Mouse (Mus musculus): ENCODE measurements at regions not wholly inside any gene's neighbourhood (a gene's known extent, or its start where the extent isn't known, plus 50 kb on each side); places are given as distances from the start of the nearest gene placed in this dataset.

DNA sequence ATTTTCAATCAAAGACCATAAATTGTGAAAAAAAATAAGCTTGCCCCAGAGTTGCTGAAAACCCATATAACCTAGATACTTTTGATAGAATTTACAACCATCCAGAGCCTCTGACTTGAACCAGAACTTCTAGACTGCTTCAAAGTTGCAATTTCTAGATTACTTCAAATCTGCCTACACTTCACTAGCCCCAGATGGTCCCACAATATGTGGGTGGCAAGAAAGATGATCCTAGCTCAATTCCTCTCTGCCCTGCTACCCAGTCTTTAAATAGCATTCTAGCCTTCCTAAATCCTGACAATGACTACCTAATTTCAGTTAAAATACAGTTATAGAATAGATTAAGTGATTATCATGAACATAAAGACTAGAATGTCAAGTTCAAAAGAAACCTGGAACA lies 303.6 kb downstream of the Otol1 start:
- Histone ChIP-seq H3K27me3 (ENCODE audit: control insufficient read depth, insufficient read depth, insufficient read length) (no peaks in the 10 kb centered on the region), H3K36me3 (ENCODE audit: control insufficient read depth, insufficient read depth) (no peaks in the 10 kb centered on the region), H3ac (ENCODE audit: control insufficient read depth, insufficient read length, low read depth) (no peak overlapping the region), H3K79me3 (ENCODE audit: low read depth) (no peaks in the 10 kb centered on the region), H3K79me2 (ENCODE audit: control insufficient read depth, insufficient read depth) (no peaks in the 10 kb centered on the region), H3K4me3 (ENCODE audit: insufficient read depth, poor library complexity, severe bottlenecking) (no peak overlapping the region)
- TF ChIP-seq CTCF (IDR thresholded peaks at IDR 0.05; ENCODE audit: control insufficient read depth, insufficient read depth, insufficient read length) (no peak), FOSL1 (IDR thresholded peaks at IDR 0.05; ENCODE audit: insufficient read depth, low read length, poor library complexity, severe bottlenecking) (no peak), MAX (IDR thresholded peaks at IDR 0.05) (no peak), MYOG (IDR thresholded peaks at IDR 0.05; ENCODE audit: control insufficient read depth, extremely low read depth, insufficient read length) (no peak), MYOD1 (IDR thresholded peaks at IDR 0.05; ENCODE audit: control insufficient read depth, insufficient read length, low read depth) (no peak), USF1 (IDR thresholded peaks at IDR 0.05; ENCODE audit: low read depth) (no peak), CEBPB (IDR thresholded peaks at IDR 0.05; ENCODE audit: low read depth) (no peak)

DNA sequence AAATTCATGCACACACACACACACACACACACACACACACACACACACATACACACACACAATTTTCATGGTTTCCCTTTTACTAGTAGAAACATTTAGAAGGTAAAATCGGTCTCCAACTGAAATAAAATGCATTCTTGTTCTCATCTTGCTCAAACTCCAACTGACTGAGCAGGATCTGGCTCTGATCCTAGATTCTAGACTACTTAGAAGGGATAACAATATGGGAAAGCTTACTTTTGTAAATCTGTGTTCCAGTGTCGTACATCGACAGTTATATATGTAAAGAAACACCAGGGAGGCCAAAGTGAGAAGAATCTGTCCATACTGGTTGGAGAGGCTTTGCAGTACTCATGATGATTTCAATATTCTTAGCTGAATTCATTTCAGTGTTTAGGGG lies 304.6 kb downstream of the Otol1 start:
- no peaks in the 10 kb centered on the region for H3K36me3 ChIP-seq (ENCODE audit: control insufficient read depth, insufficient read depth)
- H3K79me3 ChIP-seq (ENCODE audit: low read depth), result no peaks in the 10 kb centered on the region
- H3K27me3 ChIP-seq (ENCODE audit: control insufficient read depth, insufficient read depth, insufficient read length), result no peaks in the 10 kb centered on the region
- TF ChIP-seq MAX (IDR thresholded peaks at IDR 0.05) (no peak), CEBPB (IDR thresholded peaks at IDR 0.05; ENCODE audit: low read depth) (no peak), FOSL1 (IDR thresholded peaks at IDR 0.05; ENCODE audit: insufficient read depth, low read length, poor library complexity, severe bottlenecking) (no peak), MYOG (IDR thresholded peaks at IDR 0.05; ENCODE audit: control insufficient read depth, extremely low read depth, insufficient read length) (no peak), MYOD1 (IDR thresholded peaks at IDR 0.05; ENCODE audit: control insufficient read depth, insufficient read length, low read depth) (no peak), USF1 (IDR thresholded peaks at IDR 0.05; ENCODE audit: low read depth) (no peak), CTCF (IDR thresholded peaks at IDR 0.05; ENCODE audit: control insufficient read depth, insufficient read depth, insufficient read length) (no peak)
- no peak overlapping the region for H3K4me3 ChIP-seq (ENCODE audit: insufficient read depth, poor library complexity, severe bottlenecking)
- H3K79me2 ChIP-seq (ENCODE audit: control insufficient read depth, insufficient read depth), result no peaks in the 10 kb centered on the region
- no peak overlapping the region for H3ac ChIP-seq (ENCODE audit: control insufficient read depth, insufficient read length, low read depth)

DNA sequence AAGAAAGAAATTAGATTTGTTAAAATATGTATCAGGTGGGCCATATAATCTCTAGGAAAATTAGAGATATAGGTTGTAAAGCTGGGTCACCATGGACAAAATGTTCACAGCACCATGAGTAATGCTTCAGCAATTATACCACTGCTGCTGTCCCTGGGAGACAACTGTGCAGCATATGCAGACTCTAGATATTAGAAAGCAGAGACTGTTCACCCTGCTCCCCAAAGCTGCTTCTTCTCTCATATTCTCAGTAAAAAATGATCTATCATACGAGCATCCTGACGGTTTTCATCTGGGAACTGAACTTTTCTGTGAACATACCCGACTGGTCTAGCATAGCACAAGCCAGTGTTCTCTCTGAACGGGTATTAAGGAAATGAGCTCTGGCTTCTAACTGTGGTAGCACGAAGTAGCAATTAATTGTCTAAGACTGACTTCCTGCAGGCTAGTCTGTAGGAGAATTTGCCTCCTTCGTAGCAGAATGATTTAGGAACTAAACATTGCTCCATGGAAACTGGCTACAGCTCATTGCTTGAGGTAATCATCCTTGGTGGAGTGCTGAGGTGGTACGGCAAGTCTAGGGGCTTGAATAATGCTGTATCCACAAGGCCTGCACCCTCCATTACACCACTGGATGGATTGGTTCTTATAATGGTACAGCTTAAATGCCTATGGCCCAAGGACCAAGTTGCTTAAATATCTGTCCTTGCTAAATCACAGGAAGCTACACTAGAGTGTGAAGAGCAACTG lies 305.9 kb downstream of the Otol1 start:
- TF ChIP-seq MYOD1 (IDR thresholded peaks at IDR 0.05; ENCODE audit: control insufficient read depth, insufficient read length, low read depth) (no peak), MYOG (IDR thresholded peaks at IDR 0.05; ENCODE audit: control insufficient read depth, extremely low read depth, insufficient read length) (no peak), MAX (IDR thresholded peaks at IDR 0.05) (no peak), CEBPB (IDR thresholded peaks at IDR 0.05; ENCODE audit: low read depth) (no peak), USF1 (IDR thresholded peaks at IDR 0.05; ENCODE audit: low read depth) (no peak), CTCF (IDR thresholded peaks at IDR 0.05; ENCODE audit: control insufficient read depth, insufficient read depth, insufficient read length) (no peak), FOSL1 (IDR thresholded peaks at IDR 0.05; ENCODE audit: insufficient read depth, low read length, poor library complexity, severe bottlenecking) (no peak)
- no peaks in the 10 kb centered on the region for H3K79me3 ChIP-seq (ENCODE audit: low read depth)
- no peaks in the 10 kb centered on the region for H3K27me3 ChIP-seq (ENCODE audit: control insufficient read depth, insufficient read depth, insufficient read length)
- no peak overlapping the region for H3ac ChIP-seq (ENCODE audit: control insufficient read depth, insufficient read length, low read depth)
- no peaks in the 10 kb centered on the region for H3K79me2 ChIP-seq (ENCODE audit: control insufficient read depth, insufficient read depth)
- H3K36me3 ChIP-seq (ENCODE audit: control insufficient read depth, insufficient read depth), result no peaks in the 10 kb centered on the region
- H3K4me3 ChIP-seq (ENCODE audit: insufficient read depth, poor library complexity, severe bottlenecking), result no peak overlapping the region

DNA sequence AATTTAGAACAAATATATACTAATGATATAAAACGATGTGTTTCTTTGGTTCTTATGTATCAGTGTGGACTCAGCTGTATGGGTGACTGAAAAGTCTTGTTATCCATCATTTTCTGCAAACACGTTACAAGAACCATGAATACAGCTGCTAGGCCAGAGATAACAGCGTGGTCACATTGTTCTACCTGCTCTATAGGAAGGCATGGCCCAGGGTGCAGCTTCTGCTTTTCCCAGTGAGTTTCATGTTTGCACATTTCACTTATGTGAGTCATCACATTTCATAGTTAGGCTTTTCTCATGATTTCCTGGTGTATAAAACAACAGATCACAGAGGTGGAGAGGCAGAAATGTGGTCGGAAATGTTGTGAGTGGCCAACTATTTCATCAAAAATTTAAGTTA lies 306.8 kb downstream of the Otol1 start:
- no peaks in the 10 kb centered on the region for H3K36me3 ChIP-seq (ENCODE audit: control insufficient read depth, insufficient read depth)
- H3K79me2 ChIP-seq (ENCODE audit: control insufficient read depth, insufficient read depth), result no peaks in the 10 kb centered on the region
- no peaks in the 10 kb centered on the region for H3K27me3 ChIP-seq (ENCODE audit: control insufficient read depth, insufficient read depth, insufficient read length)
- H3ac ChIP-seq (ENCODE audit: control insufficient read depth, insufficient read length, low read depth), result no peak overlapping the region
- H3K4me3 ChIP-seq (ENCODE audit: insufficient read depth, poor library complexity, severe bottlenecking), result no peak overlapping the region
- H3K79me3 ChIP-seq (ENCODE audit: low read depth), result no peaks in the 10 kb centered on the region
- TF ChIP-seq CTCF (IDR thresholded peaks at IDR 0.05; ENCODE audit: control insufficient read depth, insufficient read depth, insufficient read length), result no peak

DNA sequence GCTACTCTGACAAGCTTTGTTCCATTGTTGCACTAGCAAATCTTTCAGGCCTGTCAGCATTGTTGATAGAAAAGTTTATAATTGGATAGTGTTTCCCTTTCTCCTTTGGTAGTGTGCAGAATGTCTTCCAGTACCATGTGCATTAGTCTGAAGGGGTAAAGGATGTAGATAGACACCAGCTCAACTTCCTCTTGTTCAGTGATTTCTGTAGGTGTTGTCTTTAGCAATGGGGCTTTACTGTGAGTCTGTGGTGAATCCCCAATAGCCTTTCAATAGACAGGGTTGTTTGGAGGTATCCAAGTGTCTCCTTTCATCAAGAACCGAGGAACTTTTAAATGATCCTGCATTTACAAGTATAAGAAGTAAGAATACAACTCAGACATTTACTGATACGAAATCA lies 311.0 kb downstream of the Otol1 start:
- Histone ChIP-seq H3K36me3 (ENCODE audit: control insufficient read depth, insufficient read depth) (no peaks in the 10 kb centered on the region), H3K79me2 (ENCODE audit: control insufficient read depth, insufficient read depth) (no peaks in the 10 kb centered on the region), H3K79me3 (ENCODE audit: low read depth) (no peaks in the 10 kb centered on the region), H3ac (ENCODE audit: control insufficient read depth, insufficient read length, low read depth) (no peak overlapping the region), H3K4me3 (ENCODE audit: insufficient read depth, poor library complexity, severe bottlenecking) (no peak overlapping the region), H3K27me3 (ENCODE audit: control insufficient read depth, insufficient read depth, insufficient read length) (no peaks in the 10 kb centered on the region)
- no peak for TF ChIP-seq CTCF (IDR thresholded peaks at IDR 0.05; ENCODE audit: control insufficient read depth, insufficient read depth, insufficient read length)
- no peak for TF ChIP-seq FOSL1 (IDR thresholded peaks at IDR 0.05; ENCODE audit: insufficient read depth, low read length, poor library complexity, severe bottlenecking)
- no peak for TF ChIP-seq USF1 (IDR thresholded peaks at IDR 0.05; ENCODE audit: low read depth)
- no peak for TF ChIP-seq MAX (IDR thresholded peaks at IDR 0.05)
- no peak for TF ChIP-seq MYOG (IDR thresholded peaks at IDR 0.05; ENCODE audit: control insufficient read depth, extremely low read depth, insufficient read length)
- no peak for TF ChIP-seq CEBPB (IDR thresholded peaks at IDR 0.05; ENCODE audit: low read depth)
- no peak for TF ChIP-seq MYOD1 (IDR thresholded peaks at IDR 0.05; ENCODE audit: control insufficient read depth, insufficient read length, low read depth)

DNA sequence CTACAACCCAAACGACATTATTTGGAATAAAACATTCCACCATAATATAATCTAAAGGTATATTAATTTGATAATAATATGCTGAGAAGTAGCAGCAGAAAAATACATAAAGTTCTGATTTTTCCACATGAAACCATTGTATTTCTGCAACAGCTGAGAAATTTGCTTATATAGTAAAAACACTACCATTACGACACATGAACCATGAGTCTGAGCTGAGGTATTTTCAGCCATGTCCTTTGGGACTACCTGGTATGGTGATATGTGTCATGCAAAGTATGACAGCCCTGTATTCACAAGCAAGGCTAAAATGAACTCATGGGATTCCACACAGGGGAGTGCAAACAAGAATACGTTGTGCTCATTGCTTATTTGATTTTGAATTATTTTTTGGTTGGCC lies 311.7 kb downstream of the Otol1 start:
- Histone ChIP-seq H3ac (ENCODE audit: control insufficient read depth, insufficient read length, low read depth) (no peak overlapping the region), H3K79me3 (ENCODE audit: low read depth) (no peaks in the 10 kb centered on the region), H3K4me3 (ENCODE audit: insufficient read depth, poor library complexity, severe bottlenecking) (no peak overlapping the region), H3K27me3 (ENCODE audit: control insufficient read depth, insufficient read depth, insufficient read length) (no peaks in the 10 kb centered on the region), H3K36me3 (ENCODE audit: control insufficient read depth, insufficient read depth) (no peaks in the 10 kb centered on the region), H3K79me2 (ENCODE audit: control insufficient read depth, insufficient read depth) (no peaks in the 10 kb centered on the region)
- TF ChIP-seq CTCF (IDR thresholded peaks at IDR 0.05; ENCODE audit: control insufficient read depth, insufficient read depth, insufficient read length), result no peak
- TF ChIP-seq MYOG (IDR thresholded peaks at IDR 0.05; ENCODE audit: control insufficient read depth, extremely low read depth, insufficient read length), result no peak
- no peak for TF ChIP-seq FOSL1 (IDR thresholded peaks at IDR 0.05; ENCODE audit: insufficient read depth, low read length, poor library complexity, severe bottlenecking)
- TF ChIP-seq MYOD1 (IDR thresholded peaks at IDR 0.05; ENCODE audit: control insufficient read depth, insufficient read length, low read depth), result no peak
- TF ChIP-seq USF1 (IDR thresholded peaks at IDR 0.05; ENCODE audit: low read depth), result no peak
- no peak for TF ChIP-seq MAX (IDR thresholded peaks at IDR 0.05)
- no peak for TF ChIP-seq CEBPB (IDR thresholded peaks at IDR 0.05; ENCODE audit: low read depth)
